Mouse (Mus musculus): ENCODE results near the gene Olfr713.

DNA sequence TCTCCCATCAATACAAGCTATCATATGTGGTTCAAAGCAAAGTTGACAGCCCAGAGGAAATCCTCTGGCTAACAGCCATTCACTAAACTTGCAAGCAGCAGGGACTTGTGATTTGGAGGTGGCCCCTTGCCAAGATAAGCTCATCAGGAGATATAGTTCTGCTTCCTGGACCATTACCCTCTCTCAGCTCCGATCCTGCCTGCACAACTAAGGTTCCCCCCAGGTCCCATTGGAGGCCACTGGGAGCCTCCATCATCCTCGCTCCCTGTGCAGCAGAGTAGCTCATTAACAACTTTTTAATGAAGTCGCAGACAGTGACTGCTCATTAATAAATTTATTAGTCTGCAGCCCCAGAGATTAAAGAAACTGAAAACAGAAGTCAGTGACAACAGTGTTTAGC is 16.6 kb downstream of the Olfr713 start:
- TF ChIP-seq POLR2A (IDR thresholded peaks at IDR 0.05; ENCODE audit: low read depth, low read length) (no peak), CTCF (IDR thresholded peaks at IDR 0.05; ENCODE audit: extremely low read depth, insufficient read length, insufficient replicate concordance, low read depth, low read length) (no peak)

Measured in small intestine, adult 2 months (tissue).